Mouse (Mus musculus): ENCODE data around the gene Rcsd1.
A peak's percentile ranks its signal among the peaks of the same experiment; 100 is the strongest.

The Rcsd1 gene

GRCm38 (mm10) chr1:165716426-165716825, 6.9 kb upstream of the Rcsd1 start:
- DNase-seq: no peak

DNA sequence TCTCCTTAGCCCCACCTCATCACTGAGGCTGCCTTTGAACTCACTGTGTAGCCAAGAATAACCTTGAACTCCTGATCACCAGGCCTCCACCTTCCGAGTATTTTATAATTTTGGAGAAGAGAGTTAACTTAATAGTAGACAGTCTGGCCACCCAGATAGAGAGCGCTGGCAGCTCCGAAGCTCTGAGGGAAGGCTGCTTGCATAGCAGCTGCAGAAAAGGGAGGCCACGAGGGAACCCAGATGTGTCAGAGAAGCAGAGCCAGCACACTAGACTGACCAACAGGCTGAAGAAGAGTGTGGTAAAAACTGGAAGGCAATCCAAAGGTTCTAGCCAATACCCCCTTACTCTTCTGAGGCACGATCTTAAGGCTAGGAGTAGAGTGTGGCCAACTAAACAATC, 4.2 kb upstream of the Rcsd1 start:
- DNase-seq: no peak

GRCm38 (mm10) chr1:165711914-165712313, 2.4 kb upstream of the Rcsd1 start:
- peak in 1 of 2 experiments; percentile 42 for DNase-seq

- peak; percentile 59 to 63 for DNase-seq
These were observed 724 bp downstream of the Rcsd1 start for GRCm38 (mm10) chr1:165708686-165709380.

DNA sequence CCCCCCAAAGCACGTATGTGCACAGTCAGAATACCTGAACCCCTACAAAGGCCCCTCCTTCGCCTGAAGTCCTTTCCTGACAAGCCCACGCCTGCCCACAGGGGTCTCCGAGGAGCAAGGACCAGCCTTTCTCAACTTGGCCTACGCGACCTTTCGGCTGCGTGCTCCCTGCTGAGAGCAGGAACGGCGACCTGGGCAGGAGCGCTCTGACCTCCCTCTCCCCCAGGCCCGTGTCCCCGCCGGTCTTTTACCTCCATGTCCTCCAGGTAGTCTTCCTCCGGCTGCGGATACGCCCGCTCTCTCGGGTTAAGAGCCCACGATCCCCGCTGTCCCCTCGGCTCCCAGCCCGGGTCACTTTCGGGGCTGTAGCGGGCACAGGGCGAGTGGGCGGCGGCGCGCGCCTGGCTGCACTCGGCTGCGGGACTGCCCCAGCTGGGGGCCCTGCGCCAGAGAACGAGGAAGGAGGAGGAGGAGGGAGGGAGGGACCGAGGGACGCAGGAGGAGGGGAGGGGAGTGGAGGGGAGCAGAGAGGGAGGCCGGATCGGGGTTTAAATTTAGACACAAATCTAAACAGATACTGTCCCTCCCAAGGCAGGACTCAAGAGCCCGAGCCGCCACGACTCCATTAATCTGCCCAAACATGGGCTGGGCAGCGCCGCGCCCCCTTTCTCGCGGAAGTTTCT, 1.8 kb downstream of the Rcsd1 start:
- peak; percentile 77 to 81 for DNase-seq

- DNase-seq: no peak
These were observed 2.3 kb downstream of the Rcsd1 start for GRCm38 (mm10) chr1:165707241-165707639.

GRCm38 (mm10) chr1:165706492-165706891, 3.1 kb downstream of the Rcsd1 start:
- DNase-seq: no peak

DNA sequence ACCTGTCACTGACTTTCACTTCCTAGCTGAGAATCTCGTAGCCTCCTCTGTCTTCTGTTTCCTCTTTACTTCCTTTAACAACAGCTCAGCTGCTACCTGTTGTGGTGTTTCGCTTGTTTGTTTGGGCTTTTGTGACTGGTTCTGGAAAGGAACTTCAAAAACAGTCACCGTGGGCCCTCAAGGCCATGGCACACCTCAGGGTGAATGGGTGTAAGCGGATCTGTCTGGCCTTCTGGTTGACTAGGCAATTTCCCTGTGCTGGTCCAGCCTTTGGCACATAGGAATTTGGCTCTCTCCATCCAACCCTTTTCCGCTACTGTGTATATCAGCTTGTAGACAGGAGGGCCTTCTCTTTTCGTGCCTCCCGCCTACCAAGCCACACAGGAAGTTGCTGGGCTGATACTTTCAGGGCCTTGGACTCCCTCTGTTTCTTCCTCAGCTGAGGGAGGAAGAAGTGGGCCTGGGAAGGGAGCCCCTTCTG, 3.6 kb downstream of the Rcsd1 start:
- peak; percentile 58 to 63 for DNase-seq

GRCm38 (mm10) chr1:165705368-165705767, 4.2 kb downstream of the Rcsd1 start:
- no peak for DNase-seq

- no peak for DNase-seq
These were observed 4.7 kb downstream of the Rcsd1 start for GRCm38 (mm10) chr1:165704841-165705240.

DNA sequence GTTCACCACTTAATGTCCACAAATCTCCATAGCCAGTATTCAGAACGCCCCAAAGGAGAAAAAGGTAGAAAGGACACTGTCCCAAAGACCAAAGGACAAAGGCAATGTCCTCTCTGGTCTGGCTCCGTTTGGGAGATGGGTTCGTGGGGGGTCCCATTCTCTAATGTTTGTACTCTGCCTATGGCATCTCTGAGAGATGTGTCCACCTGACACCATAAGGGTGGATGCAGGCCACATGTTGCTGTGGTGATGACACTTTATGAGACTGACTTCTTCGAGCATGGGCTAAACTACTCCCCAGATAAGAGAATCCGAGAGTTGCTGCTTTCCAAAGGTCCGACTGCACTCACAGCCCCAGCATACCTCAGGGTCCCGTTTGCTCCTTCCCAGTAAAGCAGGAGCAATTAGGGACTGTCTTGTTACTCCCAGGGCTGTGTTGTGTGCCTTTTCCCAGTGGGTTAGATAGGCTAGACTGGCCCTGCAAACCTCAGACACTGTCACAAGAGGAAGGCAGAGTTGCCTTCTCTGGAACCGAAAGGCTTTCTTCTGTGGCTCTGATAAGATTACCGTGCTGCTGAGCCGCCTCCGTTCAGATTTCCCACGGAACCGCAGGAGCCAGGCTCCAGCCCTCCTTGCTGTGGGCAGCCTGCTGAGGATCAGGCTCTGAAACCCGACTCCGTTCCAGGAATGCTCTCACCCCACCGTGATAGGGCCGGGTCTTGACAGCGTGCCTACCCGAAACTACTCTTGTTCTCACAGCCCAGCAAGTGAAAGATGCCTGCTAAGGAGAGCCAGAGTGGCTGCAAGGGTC, 7.1 kb downstream of the Rcsd1 start:
- DNase-seq: peak in 1 of 2 experiments; percentile 26

DNA sequence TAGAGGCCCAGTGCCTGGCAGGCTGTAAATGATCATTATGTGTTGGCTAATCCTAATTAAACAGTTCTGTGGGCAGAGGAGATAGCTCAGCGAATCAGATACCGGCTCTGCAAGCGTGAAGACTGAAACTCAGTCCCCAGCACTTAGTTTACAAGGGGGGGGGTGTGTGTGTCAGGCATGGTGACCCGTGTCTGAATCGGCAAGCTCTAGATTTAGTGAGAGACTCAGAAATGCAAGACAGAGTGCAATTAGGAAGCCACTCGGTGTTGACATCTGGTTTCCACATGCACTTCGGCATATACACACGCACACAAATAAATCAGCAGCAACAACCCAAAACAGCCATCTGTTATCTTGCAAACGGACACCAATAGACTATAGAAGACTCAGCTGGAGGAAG, 8.0 kb downstream of the Rcsd1 start:
- DNase-seq: no peak

DNA sequence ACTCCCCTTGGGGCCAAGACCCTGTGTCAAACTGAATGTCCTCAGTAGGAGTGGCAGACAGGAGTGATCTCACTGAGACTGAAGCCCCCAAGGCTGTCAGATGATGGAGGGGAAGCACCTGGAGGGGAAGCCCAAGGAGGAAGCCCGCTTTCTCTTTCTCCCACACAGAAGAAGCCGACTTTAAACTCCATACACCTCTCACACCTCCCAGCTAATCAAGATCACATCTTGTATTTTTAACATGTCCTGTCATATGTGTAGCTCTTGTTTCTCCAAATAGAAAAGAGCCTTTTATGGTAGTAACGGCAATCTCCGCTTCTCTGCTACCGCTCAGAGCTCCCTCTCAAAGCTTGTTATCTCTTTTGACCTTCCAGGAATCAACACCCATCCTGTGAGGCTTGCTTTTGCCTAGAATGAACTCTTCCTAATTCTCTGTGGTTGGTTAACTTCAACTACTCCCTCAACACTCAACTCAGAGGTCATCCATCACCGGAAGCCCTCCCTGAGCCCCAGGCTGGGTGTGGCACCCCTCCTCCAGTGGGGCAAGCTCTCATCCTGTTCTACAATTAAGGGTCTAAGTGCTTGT, 8.5 kb downstream of the Rcsd1 start:
- peak; percentile 62 to 76 for DNase-seq

DNA sequence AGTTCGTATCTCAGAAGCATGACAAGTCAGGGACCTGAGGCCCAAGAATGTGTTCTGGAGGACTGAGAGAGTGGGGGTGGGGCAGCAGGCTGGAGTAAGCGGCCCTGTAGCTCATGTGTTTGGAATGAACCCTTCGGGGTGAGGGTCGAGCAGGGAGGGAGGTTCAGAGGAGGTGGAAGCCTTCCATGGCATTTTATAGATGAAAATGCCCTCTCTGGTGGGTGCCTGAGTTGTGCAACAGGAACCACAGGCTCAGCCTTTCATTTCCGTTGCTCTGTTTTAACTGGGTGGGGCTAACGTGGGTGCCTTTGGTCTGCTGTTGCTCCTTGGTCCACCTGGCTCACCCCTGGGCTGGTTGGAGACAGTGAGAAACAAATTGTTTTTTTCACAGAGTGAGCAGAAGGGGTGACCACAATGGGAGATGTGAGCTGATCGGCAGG, 9.2 kb downstream of the Rcsd1 start:
- peak; percentile 65 to 66 for DNase-seq

DNA sequence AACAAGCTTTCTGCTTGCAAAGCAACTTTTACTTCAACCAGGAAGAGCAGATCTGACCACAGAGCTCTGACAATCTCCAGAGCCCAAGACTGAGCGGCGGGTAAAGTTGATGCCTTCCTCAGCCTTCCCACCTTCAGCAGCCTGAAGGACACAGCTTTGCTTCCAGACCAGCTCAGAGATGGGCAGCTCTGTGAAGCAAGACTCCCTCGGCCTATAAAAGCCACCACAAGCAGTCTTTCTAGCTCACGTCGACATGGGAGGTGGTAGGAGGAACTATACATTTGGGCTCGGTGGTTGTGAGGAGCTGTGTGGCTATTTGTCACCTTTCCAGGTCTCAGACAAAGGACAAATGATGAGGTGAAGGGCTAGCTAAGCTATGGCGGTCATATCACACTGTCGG, 11.9 kb downstream of the Rcsd1 start:
- DNase-seq: no peak

DNA sequence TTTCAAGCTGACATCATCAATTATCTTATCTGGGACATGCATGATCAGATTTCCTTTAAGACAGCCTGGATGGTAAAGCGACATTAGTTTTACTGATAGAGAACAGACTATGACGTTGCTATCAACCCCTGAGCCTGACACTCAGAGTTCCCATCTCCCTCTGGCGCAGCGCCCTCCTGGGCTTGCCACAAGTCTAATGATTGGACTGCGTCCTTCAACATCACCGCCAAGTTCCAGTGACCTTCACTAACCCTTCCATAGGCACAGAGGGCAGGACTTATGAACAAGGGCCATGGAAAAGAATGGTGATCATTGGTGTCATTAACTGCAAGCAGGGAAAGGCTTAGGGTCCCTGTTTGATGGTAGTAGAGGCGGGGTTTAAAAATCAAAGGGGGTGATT, 12.7 kb downstream of the Rcsd1 start:
- no peak for DNase-seq

DNA sequence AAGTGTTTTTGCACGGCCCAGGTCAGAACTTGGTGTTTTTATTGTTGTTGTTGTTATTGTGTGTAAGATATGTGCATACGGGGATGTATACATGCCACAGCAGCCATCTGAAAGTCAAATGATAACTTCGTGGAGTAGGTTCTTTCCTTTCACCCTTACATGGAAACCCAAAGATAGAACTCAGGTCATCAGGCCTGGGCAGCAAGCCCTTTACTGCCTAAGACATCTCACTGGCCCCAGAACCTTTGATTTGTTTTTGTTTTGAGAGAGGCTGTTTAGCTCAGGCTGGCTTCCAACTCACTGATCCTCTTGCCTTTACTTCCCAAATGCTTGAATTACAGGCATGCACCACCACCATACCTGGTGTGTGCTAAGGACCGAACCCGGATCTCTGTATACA, 13.5 kb downstream of the Rcsd1 start:
- no peak for DNase-seq

- no peak for DNase-seq
These were observed 14.1 kb downstream of the Rcsd1 start for GRCm38 (mm10) chr1:165695392-165696014.

GRCm38 (mm10) chr1:165693856-165694255, 15.7 kb downstream of the Rcsd1 start:
- DNase-seq: no peak

GRCm38 (mm10) chr1:165691516-165691915, 18.0 kb downstream of the Rcsd1 start:
- peak; percentile 55 to 76 for DNase-seq

DNA sequence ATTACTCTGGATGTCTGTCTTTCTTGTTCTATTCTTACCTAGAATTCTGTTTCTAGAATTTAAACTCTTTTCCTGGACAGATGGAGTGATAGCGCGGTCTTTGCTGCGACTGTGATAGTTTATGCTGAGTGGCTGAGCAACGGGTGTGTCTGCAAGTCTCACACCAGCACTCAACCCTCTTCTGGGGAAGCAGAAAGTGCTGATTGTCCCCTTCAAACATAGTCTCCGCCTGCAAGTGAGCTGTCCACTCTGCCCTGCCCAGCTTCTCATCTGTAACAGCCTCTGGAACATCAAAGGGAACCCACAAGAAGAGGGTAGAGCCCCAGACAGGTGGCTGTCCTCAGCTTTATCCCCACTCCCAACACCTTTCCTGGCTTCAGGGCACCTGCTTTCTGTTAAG, 19.7 kb downstream of the Rcsd1 start:
- DNase-seq: no peak

DNA sequence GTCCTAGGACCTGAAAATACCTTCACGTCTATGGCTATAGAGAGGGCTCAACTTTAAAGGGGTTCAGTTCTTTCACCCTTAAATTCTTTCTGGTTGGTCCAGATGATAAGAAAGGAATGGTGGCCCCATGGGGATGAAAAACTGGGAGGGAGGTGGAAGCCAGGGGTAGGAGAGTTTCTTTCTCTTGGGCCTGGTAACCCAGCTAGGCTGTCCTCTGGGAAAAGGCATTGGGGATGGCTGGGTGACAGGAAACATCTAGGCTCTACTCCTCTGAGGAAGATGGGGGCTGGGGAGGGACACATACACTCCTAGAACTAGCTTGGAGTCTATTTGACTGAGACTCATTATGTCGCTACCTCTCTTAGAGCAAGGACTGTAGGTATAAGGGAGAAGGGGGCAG, 21.7 kb downstream of the Rcsd1 start:
- DNase-seq: no peak

- no peak for DNase-seq
These were observed 22.6 kb downstream of the Rcsd1 start for GRCm38 (mm10) chr1:165686963-165687362.
